Mouse (Mus musculus) ovary, postnatal 14 days (tissue): ENCODE results near the gene AU040320.

Source experiments
- DNase-seq: peaks from one replicate; pipeline ENCODE4 v3.0.0; 2022; ENCODE audit warnings: low spot score

AU040320 gene

DNA sequence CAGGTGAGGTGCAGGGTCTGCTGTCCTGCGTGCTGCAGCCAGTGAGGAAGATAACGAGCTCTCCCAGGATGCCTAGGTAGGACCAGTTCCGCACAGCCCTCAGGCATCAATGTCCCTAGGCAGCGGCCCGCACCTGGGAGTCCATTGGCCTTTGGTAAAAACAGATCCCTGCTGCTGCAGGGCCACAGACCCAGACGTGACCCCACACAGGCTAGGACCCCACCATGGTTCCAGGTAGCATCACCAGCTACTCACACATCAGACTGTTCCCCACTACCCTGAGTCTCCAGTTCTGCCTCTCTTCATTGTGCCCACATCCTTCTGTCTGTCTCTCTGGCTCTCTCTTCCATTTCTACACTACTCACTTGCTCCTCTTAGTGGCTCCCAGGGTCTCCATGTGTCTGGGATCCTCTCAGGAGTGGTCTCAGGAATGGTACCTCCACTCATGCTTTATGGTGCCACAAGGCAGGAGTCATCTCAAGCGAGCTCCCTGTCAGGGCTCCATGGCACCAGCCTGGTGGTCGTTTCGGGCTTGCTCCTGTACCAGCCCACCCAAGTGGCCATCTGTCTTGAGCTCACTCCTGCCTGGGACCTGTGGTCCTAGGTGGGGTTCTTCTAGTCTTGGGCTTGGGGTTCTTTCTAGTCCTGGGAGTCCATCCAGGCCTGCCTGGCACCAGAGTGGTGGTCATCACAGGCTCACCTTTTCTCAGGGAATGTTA, 107.1 kb downstream of the AU040320 start:
- DNase-seq: no peak

DNA sequence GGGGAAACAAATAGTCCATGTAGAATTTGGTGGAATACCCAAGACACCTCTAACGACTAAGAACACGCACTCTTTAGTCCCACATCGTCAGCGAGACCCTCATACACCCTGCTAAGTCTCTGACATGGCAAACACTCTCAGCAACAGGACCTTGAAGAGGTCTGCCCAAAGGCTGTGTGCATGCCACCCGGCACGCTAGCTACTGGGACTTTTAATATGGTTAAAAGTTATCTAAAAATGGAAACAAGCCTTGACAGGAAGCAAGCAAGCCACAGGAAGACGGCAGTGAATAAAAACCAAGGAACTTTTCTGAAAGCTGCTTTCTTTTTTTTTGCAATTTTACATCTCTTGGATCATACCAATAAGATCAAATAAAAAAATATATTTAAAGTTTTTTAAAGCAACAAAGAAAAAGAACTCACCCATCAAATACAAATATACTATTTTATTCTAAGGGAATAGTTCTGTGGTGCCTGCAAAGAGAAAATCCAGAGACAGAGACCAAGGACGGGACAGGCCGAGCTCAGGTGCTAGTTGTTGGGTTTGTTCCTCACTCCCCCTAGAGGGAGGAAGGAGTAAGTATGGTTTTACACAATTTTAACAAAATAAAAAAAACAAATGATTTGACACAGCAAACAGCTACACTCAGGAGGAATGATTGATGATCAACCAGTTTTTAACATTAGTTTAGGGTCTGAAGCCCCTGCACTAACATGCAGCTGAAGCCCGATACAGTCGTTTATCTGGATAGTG, 108.3 kb downstream of the AU040320 start:
- DNase-seq: no peak

DNA sequence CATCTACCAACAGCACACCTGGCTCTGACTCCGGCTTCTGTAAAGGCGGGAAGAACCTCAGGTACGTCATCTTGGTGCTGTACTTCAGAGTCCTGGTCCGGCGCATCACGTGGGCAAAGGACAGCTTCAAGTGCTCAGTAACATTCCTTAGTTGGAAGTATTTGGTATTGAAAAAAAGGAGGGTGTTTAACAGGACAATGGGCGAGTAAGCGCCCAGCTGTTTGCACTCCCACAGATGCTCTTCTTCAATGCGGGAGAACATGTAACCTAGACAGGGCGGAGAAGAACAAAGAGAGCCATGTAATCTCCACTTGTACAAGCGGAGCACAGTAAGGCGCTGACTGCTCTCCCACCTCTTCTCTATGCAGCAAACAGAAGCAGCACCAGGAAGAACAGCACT, 115.4 kb downstream of the AU040320 start:
- no peak for DNase-seq

DNA sequence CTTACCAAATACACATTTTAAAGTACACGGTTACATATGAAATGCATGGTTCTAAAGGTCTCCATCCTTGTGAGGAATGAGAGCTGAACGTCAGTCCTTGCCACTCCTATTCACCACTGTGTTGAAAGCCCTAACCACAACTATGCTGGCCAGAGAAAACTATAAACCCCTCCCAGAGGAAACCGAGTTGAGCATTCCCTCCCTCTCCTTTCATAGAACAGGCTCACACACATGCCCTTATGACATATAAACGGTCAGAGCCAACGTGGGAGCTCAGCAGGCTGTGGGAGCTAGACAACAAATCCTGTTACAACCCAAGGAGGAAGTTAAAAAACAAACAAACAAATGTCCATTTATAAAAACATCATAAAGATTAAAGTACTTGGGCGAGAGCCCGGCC, 119.4 kb downstream of the AU040320 start:
- no peak for DNase-seq

DNA sequence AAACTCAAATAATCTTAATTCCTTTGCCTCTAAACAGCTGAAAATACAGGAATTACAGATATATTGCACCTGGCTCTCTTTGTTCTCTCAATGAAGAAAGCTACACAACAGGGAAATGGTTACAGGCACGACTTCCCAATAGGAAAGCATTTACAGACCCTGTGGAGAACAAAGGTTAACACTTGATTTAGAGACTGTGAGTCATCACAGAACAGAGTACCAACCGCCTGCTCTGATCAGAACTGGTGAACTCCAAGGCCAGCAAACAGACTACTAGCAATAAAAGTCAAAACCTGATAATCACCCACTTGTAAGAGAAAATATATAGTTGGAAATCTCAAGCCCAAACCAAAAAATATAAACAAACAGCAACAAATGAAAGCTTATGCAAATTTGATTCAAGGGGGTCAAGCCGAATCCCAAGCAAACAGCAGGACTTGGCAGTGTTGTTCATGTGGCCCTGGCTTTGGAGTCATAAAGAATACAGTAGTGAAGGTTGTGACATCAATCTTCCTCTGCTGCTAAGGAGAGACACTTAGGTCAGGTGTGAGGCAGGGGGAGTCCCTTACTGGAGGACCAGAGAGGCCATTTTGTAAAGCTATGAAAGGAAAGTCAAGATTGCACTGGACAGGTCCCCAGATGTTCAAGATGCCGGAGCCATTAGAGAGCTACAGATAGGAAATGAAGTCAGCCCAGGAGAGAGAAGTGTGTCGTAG, 126.4 kb downstream of the AU040320 start:
- DNase-seq: no peak

DNA sequence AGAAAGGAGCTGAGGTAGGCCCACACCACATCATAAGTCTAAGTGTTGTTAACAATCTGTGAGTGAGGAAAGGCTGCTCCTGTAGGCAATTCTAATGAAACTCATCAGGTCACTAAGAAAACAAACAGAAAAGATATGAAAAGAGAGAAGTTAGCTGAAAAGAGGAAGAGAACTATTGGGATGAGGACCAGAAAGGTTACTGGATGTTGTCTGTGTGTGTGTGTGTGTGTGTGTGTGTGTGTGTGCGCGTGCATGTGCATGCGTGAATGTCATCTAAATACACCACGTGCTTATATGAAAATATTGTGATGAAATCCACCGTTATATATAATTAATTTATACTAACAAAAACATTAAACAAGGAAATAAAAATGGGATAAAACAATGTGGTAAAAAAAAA, 130.3 kb downstream of the AU040320 start:
- DNase-seq: no peak

DNA sequence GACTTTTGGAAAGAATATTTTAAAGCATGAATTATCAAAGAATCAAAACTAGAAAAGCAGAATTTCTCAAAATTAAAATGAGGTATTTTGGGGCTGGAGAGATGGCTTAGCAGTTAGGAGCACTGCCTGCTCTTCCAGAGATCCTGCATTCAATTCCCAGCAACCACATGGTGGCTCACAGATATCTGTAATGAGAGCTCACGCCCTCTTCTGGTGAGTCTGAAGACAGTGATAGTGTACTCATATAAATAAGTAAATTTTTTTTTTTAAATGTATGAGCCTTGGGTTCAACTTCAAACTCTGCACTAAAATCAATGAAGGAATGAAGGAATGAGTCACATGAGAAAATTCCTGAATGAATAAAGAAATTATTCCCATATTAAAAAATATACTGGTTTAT, 132.6 kb downstream of the AU040320 start:
- DNase-seq: no peak

DNA sequence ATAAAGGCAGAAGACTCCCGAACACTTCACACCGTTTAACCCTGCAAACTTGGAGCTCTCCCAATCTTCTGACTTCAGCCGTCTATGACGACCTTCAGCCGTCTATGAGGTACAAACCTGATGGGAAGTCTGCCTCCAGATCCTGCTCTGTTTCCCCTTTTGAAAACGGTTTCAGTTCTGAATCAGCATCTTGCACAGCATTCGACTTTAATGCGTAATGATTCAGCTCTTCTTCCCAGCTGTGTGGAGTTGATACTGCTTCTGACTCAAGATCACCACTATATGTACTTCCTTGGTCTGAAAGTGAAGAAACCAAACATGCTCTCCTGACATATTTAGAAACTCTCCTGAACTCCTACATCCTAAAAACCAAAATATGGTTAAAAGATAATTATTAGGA, 136.5 kb downstream of the AU040320 start:
- DNase-seq: no peak
